Mouse (Mus musculus) embryonic facial prominence, embryonic 13.5 days (tissue): ENCODE results near the gene Serpina3a. TPM values are rescaled to one million over a fixed set of nuclear protein-coding genes. Genes with fewer than 3 reads are reported as not detected.

Source experiments
- ATAC-seq: fragments of 200-750 bp; cut with Nextera tagmentation; 2 replicates; pipeline ENCODE4 v1.8.0; 2017; ENCODE audit warnings: low read depth; ENCODE audit not compliant: insufficient number of reproducible peaks, insufficient read depth, low FRiP score, low TSS enrichment
- H3K27ac ChIP-seq: fragments of 300-500 bp; sonication (generic); 2 replicates; pipeline ENCODE4 v1.5.1; 2015; ENCODE audit warnings: moderate library complexity, mild to moderate bottlenecking, inconsistent platforms
- H3K27me3 ChIP-seq: fragments of 300-500 bp; sonication (generic); 2 replicates; pipeline ENCODE4 v1.6.1; 2015; ENCODE audit warnings: mild to moderate bottlenecking, inconsistent platforms
- H3K36me3 ChIP-seq: fragments of 300-500 bp; sonication (generic); 2 replicates; pipeline ENCODE4 v1.6.1; 2015; ENCODE audit warnings: mild to moderate bottlenecking, inconsistent platforms
- H3K4me1 ChIP-seq: fragments of 300-500 bp; sonication (generic); 2 replicates; pipeline ENCODE4 v1.6.1; 2015; ENCODE audit warnings: inconsistent platforms
- H3K4me2 ChIP-seq: fragments of 300-500 bp; sonication (generic); 2 replicates; pipeline ENCODE4 v1.6.1; 2015; ENCODE audit warnings: moderate library complexity, mild to moderate bottlenecking, inconsistent platforms
- H3K4me3 ChIP-seq: fragments of 300-500 bp; sonication (generic); 2 replicates; pipeline ENCODE4 v1.5.1; 2015; ENCODE audit warnings: mild to moderate bottlenecking, inconsistent platforms
- H3K9ac ChIP-seq: fragments of 300-500 bp; sonication (generic); 2 replicates; pipeline ENCODE4 v1.6.1; 2015; ENCODE audit warnings: mild to moderate bottlenecking, inconsistent platforms
- H3K9me3 ChIP-seq: fragments of 300-500 bp; sonication (generic); 2 replicates; pipeline ENCODE4 v1.6.1; 2016; ENCODE audit warnings: inconsistent platforms
- WGBS: fragments of 180-500 bp; shearing (Covaris S2); methylation state at CpG from one replicate; pipeline ENCODE4 v1.1.7; 2015; ENCODE audit warnings: mixed read lengths; 5-methylcytosine and 5-hydroxymethylcytosine counted together
- polyA plus RNA-seq: library from polyadenylated mRNA; unstranded; fragments of >200 nt; fragmentation: Nextera tagmentation; extraction: Ambion mirVana; gene quantifications from 2 replicates; pipeline ENCODE4 v1.2.1, GENCODE M21; 2015

The Serpina3a gene
- polyA plus RNA-seq, 1 experiment from 2014 or later = not detected

DNA sequence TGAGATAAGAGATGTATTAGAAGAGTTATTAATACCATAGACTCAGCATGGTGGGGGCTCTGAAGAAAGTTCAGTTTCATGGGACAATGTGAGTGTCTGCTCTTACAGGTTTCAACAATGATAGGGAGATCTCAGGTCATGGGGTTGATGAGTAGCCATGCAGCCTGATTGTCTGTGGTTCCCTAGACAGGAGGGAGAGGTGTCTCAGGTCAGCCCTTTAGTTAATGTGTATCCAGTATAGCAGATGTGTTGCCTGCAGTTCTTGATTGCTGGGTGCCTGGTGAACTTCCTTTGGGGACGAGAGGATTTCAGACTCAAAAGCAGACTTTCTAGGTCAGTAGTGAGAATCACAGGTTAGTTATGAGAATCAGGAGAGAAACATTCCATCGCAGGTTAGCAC lies 4.0 kb upstream of the Serpina3a start:
- ATAC-seq = no peak
- 80% methylated on average over 2 of the region's 2 CpGs for WGBS
- H3K4me2 ChIP-seq = no peak overlapping the region
- H3K9me3 ChIP-seq = no peaks in the 10 kb centered on the region
- no peaks in the 10 kb centered on the region for H3K36me3 ChIP-seq
- H3K4me1 ChIP-seq = no peaks in the 10 kb centered on the region
- H3K4me3 ChIP-seq = no peak overlapping the region
- H3K9ac ChIP-seq = no peak overlapping the region
- no peaks in the 10 kb centered on the region for H3K27me3 ChIP-seq
- H3K27ac ChIP-seq = no peak overlapping the region

DNA sequence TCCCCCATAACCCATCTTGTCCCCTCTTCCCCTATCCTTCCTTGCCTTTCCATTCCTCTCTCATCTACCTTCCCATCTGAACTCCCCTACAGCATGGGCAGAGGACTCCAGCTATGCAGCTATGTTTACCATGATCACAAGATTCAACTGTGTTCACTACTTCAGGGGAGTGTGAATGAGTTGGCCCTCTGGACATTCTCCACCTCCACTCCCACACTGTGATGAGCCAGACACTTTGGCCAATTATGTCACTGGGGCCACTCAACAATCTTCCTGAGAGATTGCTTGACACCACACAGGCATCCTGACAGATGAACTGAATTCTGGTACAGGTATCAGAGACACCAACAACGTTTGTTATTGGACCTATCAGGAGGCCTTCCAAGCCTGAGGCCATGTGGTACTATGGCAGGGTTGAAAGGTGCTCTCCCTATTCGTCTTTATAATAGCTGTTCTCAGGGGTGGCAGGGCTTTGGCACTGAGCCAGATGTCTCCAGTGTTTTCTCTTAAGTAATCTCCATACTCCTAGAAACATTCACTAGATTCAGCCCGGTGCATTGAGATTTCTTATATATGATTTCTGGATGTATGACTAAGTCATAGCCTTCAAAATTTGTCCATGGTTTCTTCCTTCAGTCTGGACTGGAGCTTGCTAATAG lies 2.5 kb downstream of the Serpina3a start:
- no peak overlapping the region for H3K9ac ChIP-seq
- no peak overlapping the region for H3K4me2 ChIP-seq
- no peaks in the 10 kb centered on the region for H3K36me3 ChIP-seq
- H3K9me3 ChIP-seq = no peaks in the 10 kb centered on the region
- H3K4me1 ChIP-seq = no peaks in the 10 kb centered on the region
- no peak overlapping the region for H3K27ac ChIP-seq
- WGBS = 51% methylated on average over 3 of the region's 3 CpGs
- no peak for ATAC-seq
- H3K27me3 ChIP-seq = no peaks in the 10 kb centered on the region
- H3K4me3 ChIP-seq = no peak overlapping the region

DNA sequence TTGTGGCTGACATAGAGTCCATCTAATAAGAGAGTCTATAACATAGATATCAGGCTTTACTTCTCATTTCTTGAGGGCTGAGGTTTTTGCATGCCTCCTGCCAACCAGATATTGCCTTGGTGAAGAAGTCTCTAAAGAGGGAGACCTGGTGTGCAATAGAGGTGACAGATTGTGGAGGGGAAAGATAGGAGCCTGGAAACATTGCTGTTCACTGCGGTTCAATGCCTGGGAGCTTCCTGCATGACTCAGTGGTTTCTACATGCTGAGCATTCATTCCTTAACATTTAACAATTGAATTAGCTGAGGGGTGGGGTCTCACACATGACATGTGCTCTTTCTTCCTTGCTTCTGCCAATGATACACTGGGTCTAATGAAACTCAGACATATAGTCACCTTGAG lies 10.6 kb downstream of the Serpina3a start:
- Histone ChIP-seq H3K27me3 (no peaks in the 10 kb centered on the region), H3K36me3 (no peaks in the 10 kb centered on the region), H3K9me3 (no peaks in the 10 kb centered on the region), H3K4me1 (no peaks in the 10 kb centered on the region), H3K9ac (no peak overlapping the region), H3K4me3 (no peak overlapping the region), H3K27ac (no peak overlapping the region), H3K4me2 (no peak overlapping the region)
- WGBS = 87% methylated on average over 1 of the region's 1 CpGs
- no peak for ATAC-seq

DNA sequence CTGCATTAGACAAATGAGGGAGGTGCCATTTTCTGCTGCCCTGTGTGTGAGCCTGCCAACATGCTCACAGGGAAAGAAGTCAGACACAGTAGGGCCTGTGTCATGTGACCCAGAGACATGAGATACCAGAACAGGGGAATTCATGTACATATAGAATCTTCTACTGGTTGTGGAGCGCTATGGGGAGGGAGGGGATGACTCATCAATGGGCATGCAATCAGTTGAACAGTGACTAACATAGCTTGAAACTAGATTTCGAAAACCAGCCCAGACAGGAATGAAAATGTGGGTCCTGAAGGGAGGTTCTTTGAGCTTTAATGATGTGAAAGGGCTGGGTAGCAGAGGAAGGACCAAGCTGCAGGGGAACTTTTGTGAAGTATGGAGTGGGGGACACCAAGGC lies 11.5 kb downstream of the Serpina3a start:
- H3K27me3 ChIP-seq = no peaks in the 10 kb centered on the region
- no peak for ATAC-seq
- H3K4me3 ChIP-seq = no peak overlapping the region
- no peaks in the 10 kb centered on the region for H3K9me3 ChIP-seq
- no peak overlapping the region for H3K4me2 ChIP-seq
- H3K4me1 ChIP-seq = no peaks in the 10 kb centered on the region
- H3K9ac ChIP-seq = no peak overlapping the region
- no peak overlapping the region for H3K27ac ChIP-seq
- 80% methylated on average over 2 of the region's 2 CpGs for WGBS
- no peaks in the 10 kb centered on the region for H3K36me3 ChIP-seq

DNA sequence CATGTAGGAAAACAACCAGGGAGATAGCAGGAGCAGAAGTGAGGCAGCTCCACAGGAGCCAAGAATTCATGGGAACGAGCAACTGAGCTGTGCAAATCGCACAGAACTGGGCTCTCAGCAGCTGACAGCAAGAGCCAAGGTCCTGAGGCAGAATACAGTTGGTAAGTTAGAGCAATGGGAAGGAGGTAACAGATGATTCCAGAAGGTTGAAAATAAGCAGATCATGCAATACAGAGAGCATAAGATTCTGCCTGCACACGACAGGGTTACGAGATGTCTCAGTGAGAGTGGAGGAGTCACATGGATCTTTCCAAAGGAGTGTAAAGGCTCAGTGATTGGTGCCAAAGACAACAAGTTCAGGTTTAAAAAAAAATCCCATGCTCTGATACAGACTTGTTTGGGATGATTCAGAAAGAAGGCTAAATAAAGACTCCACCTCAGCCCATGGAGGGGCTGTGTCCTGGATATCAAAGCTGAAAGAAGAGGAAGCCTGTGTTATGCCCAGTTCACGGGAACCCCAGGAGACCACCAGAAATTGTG lies 12.6 kb downstream of the Serpina3a start:
- WGBS = 87% methylated on average over 5 of the region's 5 CpGs
- Histone ChIP-seq H3K9me3 (no peaks in the 10 kb centered on the region), H3K4me3 (no peak overlapping the region), H3K9ac (no peak overlapping the region), H3K27me3 (no peaks in the 10 kb centered on the region), H3K4me1 (no peaks in the 10 kb centered on the region), H3K4me2 (no peak overlapping the region), H3K27ac (no peak overlapping the region), H3K36me3 (no peaks in the 10 kb centered on the region)
- no peak for ATAC-seq

DNA sequence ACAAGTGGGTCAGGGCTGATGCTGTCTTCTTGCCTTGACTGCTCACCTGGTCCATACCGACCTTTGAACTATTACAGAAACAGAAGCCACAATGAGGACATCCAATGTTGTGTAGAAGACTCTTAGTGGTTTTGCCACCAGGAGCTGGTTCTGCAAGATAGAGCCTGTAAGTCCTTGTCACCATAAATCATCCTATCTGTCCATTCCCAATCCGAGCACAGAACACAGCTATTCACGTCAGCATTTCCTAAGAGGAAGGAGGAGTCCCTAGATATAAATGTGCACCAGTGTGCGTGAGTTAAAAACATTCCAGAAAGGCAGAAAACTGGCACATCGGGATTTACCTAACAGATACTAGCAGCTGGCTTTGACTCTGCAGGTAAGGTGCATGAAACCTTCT lies 15.2 kb downstream of the Serpina3a start, which contains the start of gene Serpina3b:
Serpina3b (plus strand) TSS at position 301 of the 400 bp plus-strand sequence.
- H3K27ac ChIP-seq = no peak within 1 kb of the TSS
- no peaks in the 10 kb centered on the region for H3K4me1 ChIP-seq
- ATAC-seq = no peak
- 85% methylated on average over 5 of the region's 5 CpGs for WGBS
- H3K9ac ChIP-seq = no peak within 1 kb of the TSS
- no peaks in the 10 kb centered on the region for H3K9me3 ChIP-seq
- H3K4me3 ChIP-seq = no peak within 1 kb of the TSS
- no peaks in the 10 kb centered on the region for H3K27me3 ChIP-seq
- H3K36me3 ChIP-seq = no peaks in the 10 kb centered on the region
- no peak within 1 kb of the TSS for H3K4me2 ChIP-seq

DNA sequence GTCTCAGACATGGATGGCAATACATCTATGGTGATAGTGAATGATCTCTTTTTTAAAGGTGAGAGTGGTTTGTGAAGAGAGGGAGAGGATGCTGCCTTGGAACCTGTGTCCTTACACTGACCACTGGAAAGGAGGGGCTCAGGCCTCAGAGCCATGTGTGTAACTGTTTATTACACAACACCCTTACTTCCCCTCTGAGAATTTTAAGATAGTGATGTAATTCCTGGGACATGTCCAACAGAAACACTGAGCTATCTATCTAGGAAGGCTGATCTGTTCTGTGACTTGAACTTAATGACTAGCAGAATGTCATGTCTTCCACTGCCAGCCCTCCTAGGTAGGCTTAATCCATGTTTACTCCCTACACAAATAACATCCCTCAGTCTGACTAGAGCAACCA lies 18.5 kb downstream of the Serpina3a start:
- H3K4me1 ChIP-seq = no peaks in the 10 kb centered on the region
- H3K27ac ChIP-seq = no peak overlapping the region
- H3K4me3 ChIP-seq = no peak overlapping the region
- H3K4me2 ChIP-seq = no peak overlapping the region
- H3K9me3 ChIP-seq = no peaks in the 10 kb centered on the region
- H3K9ac ChIP-seq = no peak overlapping the region
- no peaks in the 10 kb centered on the region for H3K36me3 ChIP-seq
- no peaks in the 10 kb centered on the region for H3K27me3 ChIP-seq
- no peak for ATAC-seq

DNA sequence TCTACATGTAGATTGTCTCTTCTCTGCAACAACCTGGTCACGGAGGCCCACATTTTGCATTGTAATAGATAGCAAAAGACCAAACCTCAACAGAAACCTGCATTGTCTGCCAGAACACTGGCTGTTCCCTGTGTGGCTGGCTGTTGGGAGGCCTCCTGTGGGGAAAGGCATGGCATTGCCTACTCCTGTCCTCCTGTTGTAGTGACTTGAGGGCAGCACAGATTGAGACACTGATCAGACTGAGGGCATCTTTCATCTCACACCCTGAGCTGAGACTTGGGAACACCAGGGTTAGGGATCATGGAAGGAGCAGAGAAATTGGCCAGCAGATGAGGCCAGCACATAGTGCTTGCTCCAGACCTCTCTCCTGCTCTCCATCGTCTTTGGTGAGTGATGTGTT lies 25.7 kb downstream of the Serpina3a start:
- no peak overlapping the region for H3K4me3 ChIP-seq
- no peaks in the 10 kb centered on the region for H3K36me3 ChIP-seq
- ATAC-seq = no peak
- H3K9me3 ChIP-seq = no peaks in the 10 kb centered on the region
- no peak overlapping the region for H3K4me2 ChIP-seq
- no peaks in the 10 kb centered on the region for H3K27me3 ChIP-seq
- no peaks in the 10 kb centered on the region for H3K4me1 ChIP-seq
- 83% methylated on average over 2 of the region's 2 CpGs for WGBS
- no peak overlapping the region for H3K27ac ChIP-seq
- no peak overlapping the region for H3K9ac ChIP-seq

DNA sequence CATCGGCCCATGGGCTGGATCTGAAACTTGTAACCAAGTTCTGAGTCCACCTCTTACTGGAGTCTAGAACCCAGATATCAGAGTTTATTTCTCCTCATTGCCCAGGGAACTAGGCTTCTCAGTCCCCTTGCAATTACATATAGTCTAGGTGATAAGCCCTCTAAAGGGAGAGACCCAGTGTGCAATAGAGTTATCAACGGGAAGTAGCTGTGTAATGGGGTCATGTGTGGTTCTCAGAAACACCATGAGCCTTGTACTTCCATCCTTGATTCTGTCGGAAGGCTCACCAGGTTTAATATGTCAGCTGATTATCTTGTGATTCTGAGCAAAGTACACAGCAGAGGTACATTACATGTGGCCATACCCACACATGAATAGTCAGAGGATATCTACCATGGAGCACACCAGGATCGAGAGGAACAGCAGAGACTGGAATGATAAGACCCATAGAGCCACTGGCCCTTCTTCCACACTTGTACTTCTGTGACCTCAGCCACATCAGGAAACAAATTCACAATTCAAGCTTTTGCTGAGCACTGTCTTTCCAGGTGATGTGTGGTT lies 28.1 kb downstream of the Serpina3a start:
- Histone ChIP-seq H3K36me3 (no peaks in the 10 kb centered on the region), H3K4me3 (no peak overlapping the region), H3K27ac (no peak overlapping the region), H3K4me2 (no peak overlapping the region), H3K9ac (no peak overlapping the region), H3K4me1 (no peaks in the 10 kb centered on the region), H3K27me3 (no peaks in the 10 kb centered on the region), H3K9me3 (no peaks in the 10 kb centered on the region)
- no peak for ATAC-seq
- 90% methylated on average over 4 of the region's 4 CpGs for WGBS

DNA sequence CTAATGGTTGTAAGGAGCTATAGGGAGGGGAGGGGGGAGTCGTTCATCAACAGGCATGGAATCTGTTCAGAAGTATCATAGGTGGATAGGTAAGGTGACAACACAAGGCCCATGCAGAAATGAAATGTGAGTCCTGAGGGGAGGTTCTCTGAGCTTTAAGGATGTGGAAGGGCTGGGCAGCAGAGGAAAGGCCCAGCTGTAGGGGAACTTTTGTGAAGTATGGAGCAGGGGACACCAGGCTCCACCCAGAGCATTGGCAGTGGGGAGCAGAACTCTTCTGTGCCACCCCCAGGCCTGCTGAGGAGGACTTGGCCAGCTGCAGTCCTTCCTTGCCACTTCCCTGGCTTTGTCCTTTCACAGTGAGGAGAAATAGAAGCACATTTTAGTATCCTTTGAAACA lies 29.0 kb downstream of the Serpina3a start:
- ATAC-seq = no peak
- WGBS = 63% methylated on average over 1 of the region's 1 CpGs
- no peak overlapping the region for H3K4me2 ChIP-seq
- no peak overlapping the region for H3K9ac ChIP-seq
- H3K27ac ChIP-seq = no peak overlapping the region
- H3K36me3 ChIP-seq = no peaks in the 10 kb centered on the region
- no peaks in the 10 kb centered on the region for H3K9me3 ChIP-seq
- no peaks in the 10 kb centered on the region for H3K27me3 ChIP-seq
- no peak overlapping the region for H3K4me3 ChIP-seq
- H3K4me1 ChIP-seq = no peaks in the 10 kb centered on the region

DNA sequence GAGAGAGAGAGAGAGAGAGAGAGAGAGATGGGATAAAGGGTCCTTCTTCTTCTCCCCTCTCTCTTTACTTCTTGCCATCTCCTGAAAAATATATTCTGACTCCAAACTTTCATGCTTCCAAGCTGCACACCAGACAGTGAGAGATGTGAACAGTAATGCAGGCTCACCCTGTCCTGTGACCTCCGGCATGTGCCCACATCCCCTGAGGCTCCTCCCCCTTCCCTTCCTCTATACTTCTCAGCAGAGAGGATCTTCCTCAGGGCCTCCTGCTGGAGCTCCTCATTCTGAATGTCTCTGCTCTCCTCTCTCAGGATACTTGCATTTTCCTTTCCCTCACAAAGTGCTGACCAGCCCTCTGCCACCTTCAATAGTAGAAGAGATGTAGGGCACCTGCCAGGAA lies 29.9 kb downstream of the Serpina3a start:
- no peak overlapping the region for H3K9ac ChIP-seq
- 48% methylated on average over 1 of the region's 1 CpGs for WGBS
- H3K4me2 ChIP-seq = no peak overlapping the region
- H3K36me3 ChIP-seq = no peaks in the 10 kb centered on the region
- H3K4me1 ChIP-seq = no peaks in the 10 kb centered on the region
- no peak overlapping the region for H3K4me3 ChIP-seq
- ATAC-seq = no peak
- no peak overlapping the region for H3K27ac ChIP-seq
- H3K27me3 ChIP-seq = no peaks in the 10 kb centered on the region
- H3K9me3 ChIP-seq = no peaks in the 10 kb centered on the region

DNA sequence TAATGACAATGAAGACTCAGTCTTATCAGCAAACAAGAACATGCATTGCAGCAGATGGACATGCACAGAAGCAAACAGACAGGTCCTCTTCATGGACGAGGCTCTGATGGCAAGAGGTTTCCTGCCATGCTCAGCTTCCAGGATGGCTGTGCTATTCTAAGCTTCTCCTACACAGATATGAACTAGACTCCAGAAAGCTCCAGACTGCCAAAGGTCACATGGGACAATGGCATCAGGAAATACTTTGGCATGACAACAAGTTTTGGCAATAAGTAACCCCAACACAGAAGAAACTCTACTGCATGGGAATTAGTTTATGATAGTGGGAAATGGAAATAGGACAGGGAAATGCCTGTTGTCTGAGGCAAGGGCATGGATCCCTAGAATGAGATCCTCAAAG lies 30.8 kb downstream of the Serpina3a start:
- H3K36me3 ChIP-seq = no peaks in the 10 kb centered on the region
- H3K4me3 ChIP-seq = no peak overlapping the region
- no peak overlapping the region for H3K4me2 ChIP-seq
- H3K9ac ChIP-seq = no peak overlapping the region
- no peaks in the 10 kb centered on the region for H3K9me3 ChIP-seq
- H3K4me1 ChIP-seq = no peaks in the 10 kb centered on the region
- H3K27me3 ChIP-seq = no peaks in the 10 kb centered on the region
- no peak overlapping the region for H3K27ac ChIP-seq
- ATAC-seq = no peak
- 83% methylated on average over 1 of the region's 1 CpGs for WGBS
